Mouse (Mus musculus) frontal cortex, postnatal 14 days (tissue): ENCODE data around the gene Galk2.

ENCODE experiments used
- DNase-seq, 2 experiments: peaks; one replicate each; pipeline ENCODE4 v3.0.0; 2022; ENCODE audit warnings: low spot score in 2 of 2

The Galk2 gene

GRCm38 (mm10) chr2:125900797-125901410, 42.0 kb downstream of the Galk2 start:
- no peak for DNase-seq

DNA sequence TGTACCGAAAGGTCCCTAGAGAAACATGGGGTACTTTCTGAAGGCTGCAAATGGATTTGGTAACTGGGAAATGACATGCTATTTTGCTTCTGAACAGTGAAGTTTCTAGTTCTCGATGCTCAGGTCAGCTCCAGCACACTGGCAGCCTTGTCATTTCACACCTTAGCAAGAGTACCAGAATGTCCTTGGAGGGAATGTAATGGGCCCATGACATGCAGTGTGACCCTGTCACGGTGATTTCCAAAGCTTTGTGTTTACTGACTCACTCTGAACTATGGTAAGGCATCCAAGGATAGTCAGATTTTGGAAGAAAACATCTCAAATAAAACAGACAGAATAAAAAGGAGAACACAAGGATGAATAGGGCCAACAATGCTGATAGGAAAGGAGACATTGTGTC, 42.5 kb downstream of the Galk2 start:
- DNase-seq: no peak

GRCm38 (mm10) chr2:125906407-125907066, 47.6 kb downstream of the Galk2 start:
- no peak for DNase-seq

- no peak for DNase-seq
These were observed 48.8 kb downstream of the Galk2 start for GRCm38 (mm10) chr2:125907580-125908255.

- no peak for DNase-seq
These were observed 55.3 kb downstream of the Galk2 start for GRCm38 (mm10) chr2:125914167-125914566.

DNA sequence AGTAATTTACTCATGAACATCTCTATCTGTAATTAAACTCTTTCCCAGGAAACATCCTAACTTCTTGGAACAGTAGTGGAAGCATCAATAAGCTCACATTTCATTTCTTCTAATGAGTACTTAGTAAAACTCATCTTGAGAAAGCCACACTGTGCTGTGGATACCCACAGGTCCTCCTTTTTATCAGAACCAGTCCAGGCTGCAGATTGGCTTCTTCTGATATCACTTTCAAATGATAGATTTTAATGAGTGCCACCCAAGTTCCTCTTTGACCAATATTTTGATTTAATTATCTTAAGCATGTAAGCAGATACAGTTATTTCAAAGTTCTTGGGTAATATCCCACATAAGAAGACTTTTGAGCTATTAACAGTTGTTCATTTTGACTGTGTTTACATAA, 55.8 kb downstream of the Galk2 start:
- DNase-seq: no peak

GRCm38 (mm10) chr2:125916652-125917296, 57.9 kb downstream of the Galk2 start:
- DNase-seq: no peak

- DNase-seq: no peak
These were observed 58.4 kb downstream of the Galk2 start for GRCm38 (mm10) chr2:125917297-125917679.

DNA sequence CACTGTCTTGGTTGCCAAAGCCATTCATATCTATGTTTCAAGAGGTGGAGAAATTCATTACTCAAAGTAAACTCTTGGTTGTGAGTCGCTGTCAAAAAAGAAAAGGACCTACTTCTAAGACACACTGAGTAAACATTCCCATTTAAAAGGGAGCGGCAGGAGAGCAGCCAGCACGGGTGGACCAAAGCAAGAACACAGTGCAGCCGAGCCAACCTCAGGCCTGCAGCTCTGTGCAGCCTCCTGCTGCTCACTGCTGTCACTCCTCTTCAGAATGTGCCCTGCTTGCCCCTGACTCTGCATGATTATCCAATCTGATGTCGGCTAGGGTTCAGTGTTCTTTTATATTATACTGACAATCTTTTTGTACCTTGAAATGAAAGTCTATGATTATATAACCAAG, 62.4 kb downstream of the Galk2 start:
- DNase-seq: no peak

- no peak for DNase-seq
These were observed 63.2 kb downstream of the Galk2 start for GRCm38 (mm10) chr2:125922149-125922548.

- no peak for DNase-seq
These were observed 64.0 kb downstream of the Galk2 start for GRCm38 (mm10) chr2:125922877-125923276.

- no peak for DNase-seq
These were observed 64.4 kb downstream of the Galk2 start for GRCm38 (mm10) chr2:125923346-125923745.

DNA sequence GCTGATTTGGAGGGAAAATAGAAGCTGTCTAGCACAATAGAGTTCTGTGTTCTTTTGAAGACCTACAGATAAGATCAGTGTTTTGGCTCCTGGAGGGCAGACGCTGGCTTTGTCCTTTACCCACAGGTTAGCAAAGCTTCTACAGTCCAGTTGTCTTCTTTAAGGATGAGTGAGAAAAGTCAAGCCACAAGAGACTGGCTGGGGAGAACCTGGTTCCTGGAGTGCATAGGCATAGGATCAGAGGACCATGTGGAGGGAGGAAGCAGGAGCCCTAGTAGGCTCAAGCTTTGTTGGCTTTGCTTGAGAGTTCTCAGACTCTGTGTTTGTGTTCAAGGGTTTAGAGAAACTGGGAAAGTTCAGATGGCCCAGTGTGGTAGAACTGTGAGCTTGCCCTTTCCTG, 65.6 kb downstream of the Galk2 start:
- no peak for DNase-seq

GRCm38 (mm10) chr2:125925081-125925480, 66.2 kb downstream of the Galk2 start:
- no peak for DNase-seq

- DNase-seq: no peak
These were observed 70.5 kb downstream of the Galk2 start for GRCm38 (mm10) chr2:125929396-125929795.

GRCm38 (mm10) chr2:125929872-125930271, 71.0 kb downstream of the Galk2 start:
- no peak for DNase-seq

- DNase-seq: no peak
These were observed 72.3 kb downstream of the Galk2 start for GRCm38 (mm10) chr2:125931193-125931592.

DNA sequence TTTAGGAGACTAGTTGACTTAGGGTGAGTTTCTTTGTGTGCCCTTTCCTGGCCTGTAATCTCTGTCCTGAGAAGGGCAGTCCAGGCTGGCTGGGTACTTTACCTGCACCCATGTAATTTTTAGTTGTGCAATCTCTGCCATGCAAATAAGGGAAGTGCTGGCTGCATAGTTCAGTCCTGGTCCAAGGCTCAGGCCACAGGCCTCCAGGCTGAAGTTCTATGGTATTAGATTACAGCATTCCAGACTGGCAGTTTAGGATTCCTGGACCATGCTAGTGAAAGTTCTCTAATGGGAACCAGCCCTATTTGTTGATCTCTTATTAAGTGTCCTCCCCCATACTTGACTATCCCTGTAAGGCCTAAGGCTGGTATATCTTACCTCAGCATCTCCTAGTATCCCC, 73.8 kb downstream of the Galk2 start:
- no peak for DNase-seq

- DNase-seq: no peak
These were observed 75.1 kb downstream of the Galk2 start for GRCm38 (mm10) chr2:125933977-125934376.

DNA sequence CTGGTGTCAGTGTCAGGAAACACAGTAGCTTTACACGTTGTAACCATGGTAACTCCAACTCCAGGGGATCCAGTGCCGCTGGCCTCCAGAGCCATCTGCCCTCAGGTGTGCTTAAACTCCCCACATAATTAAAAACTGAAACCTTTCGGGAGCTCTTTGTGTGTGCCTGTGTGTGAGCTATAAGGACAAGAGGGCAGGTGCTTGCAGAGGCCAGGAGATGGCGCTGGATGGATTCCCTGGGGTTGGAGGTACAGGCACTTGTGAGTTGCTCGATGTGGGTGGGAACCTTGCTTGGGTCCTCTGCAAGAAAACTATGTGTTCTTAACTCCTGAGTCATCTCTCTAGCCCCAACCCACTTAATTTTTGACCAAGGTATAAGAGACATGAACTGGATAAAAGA, 77.5 kb downstream of the Galk2 start:
- no peak for DNase-seq

- no peak for DNase-seq
These were observed 80.2 kb downstream of the Galk2 start for GRCm38 (mm10) chr2:125938993-125939642.

GRCm38 (mm10) chr2:125941111-125941785, 82.3 kb downstream of the Galk2 start:
- DNase-seq: no peak
